Mouse (Mus musculus) mouse trophoblast stem cell (cell line): Measurements from ENCODE around the gene Ero1lb.
"Not testable (repeated sequence)": the region's sequence is repeated elsewhere in the genome, so short reads cannot be mapped to it uniquely, and the experiment has no call there.

Experiments used
- in situ Hi-C, 2 experiments: fragments of 300-500 bp; cut with MseI, MboI; formaldehyde crosslinking; loops; 2 replicates in 1 of 2; 3 replicates in 1 of 2; pipeline ENCODE4 v1.15.1; 2025

Ero1lb gene

GRCm38 (mm10) chr13:12574979-12575536 is 9.4 kb downstream of the Ero1lb start:
- in situ Hi-C loops: no loop called here

GRCm38 (mm10) chr13:12578145-12578544 is 12.5 kb downstream of the Ero1lb start:
- in situ Hi-C loops: no loop called here

GRCm38 (mm10) chr13:12589003-12589402 is 23.3 kb downstream of the Ero1lb start:
- in situ Hi-C loops: loop anchor here in 1 of 2 experiments (5.0 kb wide), 1 partner anchor 738 kb away; no protein-coding TSS in a partner anchor

- in situ Hi-C loops: not testable (repeated sequence)
Observed at GRCm38 (mm10) chr13:12597075-12597474, 31.4 kb downstream of the Ero1lb start.

- in situ Hi-C loops: not testable (repeated sequence)
Observed at GRCm38 (mm10) chr13:12610206-12610605, 44.5 kb downstream of the Ero1lb start.

- in situ Hi-C loops: not testable (repeated sequence)
Observed at GRCm38 (mm10) chr13:12614026-12614425, 48.4 kb downstream of the Ero1lb start.

GRCm38 (mm10) chr13:12614591-12614990 is 48.9 kb downstream of the Ero1lb start:
- in situ Hi-C loops: not testable (repeated sequence)

GRCm38 (mm10) chr13:12615014-12615413 is 49.3 kb downstream of the Ero1lb start:
- in situ Hi-C loops: not testable (repeated sequence)

- in situ Hi-C loops: not testable (repeated sequence)
Observed at GRCm38 (mm10) chr13:12616489-12616888, 50.8 kb downstream of the Ero1lb start.

GRCm38 (mm10) chr13:12619808-12620207 is 54.1 kb downstream of the Ero1lb start:
- in situ Hi-C loops: not testable (repeated sequence)

- in situ Hi-C loops: loop anchor here (5.0 kb wide), 1 partner anchor 746 kb away; no protein-coding TSS in a partner anchor
Observed at GRCm38 (mm10) chr13:12626061-12626460, 60.4 kb downstream of the Ero1lb start.

- in situ Hi-C loops: loop anchor here (5.0 kb wide), 1 partner anchor 745 kb away; no protein-coding TSS in a partner anchor
Observed at GRCm38 (mm10) chr13:12627746-12628145, 62.1 kb downstream of the Ero1lb start.

GRCm38 (mm10) chr13:12628181-12628580 is 62.5 kb downstream of the Ero1lb start:
- in situ Hi-C loops: loop anchor here (5.0 kb wide), 1 partner anchor 744 kb away; no protein-coding TSS in a partner anchor

GRCm38 (mm10) chr13:12630252-12630651 is 64.6 kb downstream of the Ero1lb start:
- in situ Hi-C loops: not testable (repeated sequence)

GRCm38 (mm10) chr13:12634941-12635588 is 69.4 kb downstream of the Ero1lb start:
- in situ Hi-C loops: not testable (repeated sequence)

- in situ Hi-C loops: not testable (repeated sequence)
Observed at GRCm38 (mm10) chr13:12642795-12643194, 77.1 kb downstream of the Ero1lb start.

- in situ Hi-C loops: not testable (repeated sequence)
Observed at GRCm38 (mm10) chr13:12646676-12647075, 81.0 kb downstream of the Ero1lb start.

GRCm38 (mm10) chr13:12650020-12650876 is 84.6 kb downstream of the Ero1lb start:
- in situ Hi-C loops: not testable (repeated sequence)

GRCm38 (mm10) chr13:12650877-12651176 is 85.2 kb downstream of the Ero1lb start:
- in situ Hi-C loops: not testable (repeated sequence)
